Mouse (Mus musculus) embryo, embryonic 11.5 days (tissue): ENCODE results near the gene Myo3b.

Experiments
- DNase-seq: peaks from one replicate; pipeline ENCODE4 v3.0.0-alpha.2; 2012; ENCODE audit warnings: low read depth, low spot score

Gene Myo3b

GRCm38 (mm10) chr2:70444141-70444540 is 405.2 kb downstream of the Myo3b start:
- no peak for DNase-seq

DNA sequence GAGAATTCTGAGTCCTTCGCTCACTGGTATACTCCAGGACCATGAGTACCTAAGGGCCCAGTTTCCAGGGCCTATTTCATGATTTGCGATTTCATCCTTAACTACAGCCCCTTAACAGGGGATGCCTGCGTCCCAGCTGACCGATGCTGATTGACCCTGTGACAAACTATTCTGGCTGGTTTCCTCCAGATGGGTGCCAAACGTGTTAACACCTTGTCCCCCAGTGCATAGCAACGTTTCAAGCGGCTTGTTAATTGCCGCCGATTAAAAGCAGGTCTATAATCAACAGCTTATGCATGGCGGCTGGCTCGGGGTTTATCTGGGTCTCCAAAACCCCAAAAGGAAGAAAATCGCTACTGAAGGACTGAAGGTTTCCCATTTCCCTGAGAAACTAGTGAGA is 417.3 kb downstream of the Myo3b start:
- no peak for DNase-seq

DNA sequence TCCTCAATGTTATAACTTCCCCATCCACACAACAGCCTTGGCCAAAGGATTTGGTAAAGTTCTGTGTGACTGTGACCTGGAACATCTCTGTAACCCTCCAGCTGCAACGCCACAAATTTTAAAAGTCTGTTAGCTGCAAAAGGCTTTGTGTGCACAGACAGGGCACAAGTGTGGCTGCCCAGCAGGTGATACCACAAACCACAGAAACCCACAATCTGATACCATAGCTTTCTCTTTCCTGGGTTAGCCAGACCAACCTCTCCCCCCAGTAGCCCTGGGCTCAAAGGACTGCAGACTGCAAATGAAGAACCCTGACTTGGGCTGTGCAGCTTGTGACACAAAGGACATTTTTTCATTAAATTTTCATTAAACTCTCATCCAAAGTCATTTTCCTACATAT is 424.7 kb downstream of the Myo3b start:
- DNase-seq = no peak

GRCm38 (mm10) chr2:70471136-70471535 is 432.2 kb downstream of the Myo3b start:
- no peak for DNase-seq

- no peak for DNase-seq
Measured at GRCm38 (mm10) chr2:70471861-70472620, 433.1 kb downstream of the Myo3b start.
